Mouse (Mus musculus) small intestine, adult 2 months (tissue): ENCODE results near the gene Dffa.

Experiments
- CTCF ChIP-seq: fragments of 200-500 bp; IDR thresholded peaks from 2 replicates; pipeline ENCODE4 v1.5.1; 2012; ENCODE audit warnings: low read depth, mild to moderate bottlenecking, control low read depth, inconsistent platforms, low read length, moderate library complexity, mixed read lengths; ENCODE audit not compliant: insufficient replicate concordance, insufficient read length; ENCODE audit errors: extremely low read depth
- POLR2A ChIP-seq: fragments of 200-500 bp; IDR thresholded peaks from 2 replicates; pipeline ENCODE4 v1.6.1; 2012; ENCODE audit warnings: low read depth, mild to moderate bottlenecking, control low read depth, inconsistent platforms, low read length, moderate library complexity

- TF ChIP-seq CTCF (no peak), POLR2A (no peak)
These were observed 46.8 kb downstream of the Dffa start for GRCm38 (mm10) chr4:149150721-149151120.
